Mouse (Mus musculus): ENCODE data around the gene Stk32b.

Gene Stk32b

DNA sequence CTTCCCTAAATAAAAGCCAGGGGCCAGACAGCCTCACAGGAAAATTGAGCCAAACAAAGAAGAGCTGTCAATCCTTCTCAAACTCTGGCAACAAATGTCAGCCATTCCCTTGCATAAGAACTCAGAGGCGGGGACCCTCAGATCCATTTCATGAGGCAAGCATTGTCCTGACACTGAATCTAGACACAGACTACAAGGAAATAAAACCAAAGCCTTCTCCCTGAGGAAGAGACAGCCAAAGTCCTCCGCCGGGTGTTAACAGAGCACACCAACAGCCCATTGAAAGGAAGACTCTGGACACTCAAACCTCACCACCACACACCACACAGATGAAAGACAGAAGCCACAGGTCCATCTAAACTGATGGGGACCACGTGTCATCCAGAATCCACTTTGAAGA, 57.8 kb downstream of the Stk32b start:
- no peak for DNase-seq

DNA sequence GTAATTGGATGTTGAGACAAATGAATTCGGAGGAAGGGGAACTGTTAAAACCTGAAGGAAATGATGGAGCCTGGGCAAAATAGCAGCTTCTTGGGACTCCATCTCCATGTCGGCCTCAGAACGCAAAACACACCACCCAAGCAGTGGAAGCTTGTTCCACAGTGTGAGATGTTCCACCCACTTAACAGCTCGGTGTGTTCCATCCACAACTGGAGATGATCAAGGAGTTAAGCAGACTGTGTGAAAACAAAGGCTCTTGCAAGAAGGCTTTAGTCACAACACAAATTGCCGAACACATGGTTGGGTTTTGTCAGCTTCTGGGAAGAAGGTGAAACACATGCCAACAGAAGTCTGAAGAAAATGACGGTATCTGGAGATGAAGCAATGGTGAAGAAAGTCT, 59.2 kb downstream of the Stk32b start:
- DNase-seq: no peak

DNA sequence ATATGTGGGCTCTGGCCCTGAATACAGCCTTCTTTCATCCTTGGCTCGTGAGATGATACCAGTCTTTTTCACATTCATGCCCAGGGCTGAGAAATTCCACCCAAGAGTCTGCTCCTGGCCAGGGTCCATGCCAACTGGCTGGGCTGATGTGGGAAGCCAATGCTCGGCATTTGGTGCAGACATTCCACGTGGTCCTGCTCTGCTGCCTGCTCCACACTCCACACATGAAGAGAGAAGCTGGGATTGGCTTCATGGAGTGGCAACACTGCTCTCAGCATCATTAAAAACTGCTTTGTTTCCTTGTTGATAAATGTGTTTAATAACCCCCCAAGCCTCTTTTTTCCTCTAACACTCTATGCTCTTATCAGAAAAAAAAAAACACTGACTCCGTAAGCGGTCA, 61.8 kb downstream of the Stk32b start:
- no peak for DNase-seq

- DNase-seq: no peak
Observed at GRCm38 (mm10) chr5:37650681-37651211, 66.2 kb downstream of the Stk32b start.

GRCm38 (mm10) chr5:37650089-37650601, 66.8 kb downstream of the Stk32b start:
- no peak for DNase-seq

GRCm38 (mm10) chr5:37644082-37644481, 72.9 kb downstream of the Stk32b start:
- no peak for DNase-seq

- DNase-seq: no peak
Observed at GRCm38 (mm10) chr5:37642486-37642885, 74.5 kb downstream of the Stk32b start.

DNA sequence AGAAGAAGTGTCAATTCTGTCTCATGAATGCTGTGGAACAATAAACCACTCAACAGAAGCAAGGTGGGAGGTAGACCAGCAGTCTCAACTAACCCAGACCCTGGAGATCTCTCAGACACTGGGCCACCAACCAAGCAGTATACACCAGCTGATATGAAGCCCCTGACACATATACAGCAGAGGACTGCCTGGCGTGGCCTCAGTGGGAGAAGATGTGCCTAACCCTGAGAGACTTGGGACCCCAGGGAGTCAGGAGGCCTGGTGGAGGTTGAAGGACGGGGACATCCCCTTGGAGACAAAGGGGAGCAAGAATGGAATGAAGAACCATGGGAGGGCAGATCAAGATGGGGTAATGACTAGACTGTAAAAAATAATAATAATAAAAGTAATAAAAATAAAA, 82.2 kb downstream of the Stk32b start:
- no peak for DNase-seq

DNA sequence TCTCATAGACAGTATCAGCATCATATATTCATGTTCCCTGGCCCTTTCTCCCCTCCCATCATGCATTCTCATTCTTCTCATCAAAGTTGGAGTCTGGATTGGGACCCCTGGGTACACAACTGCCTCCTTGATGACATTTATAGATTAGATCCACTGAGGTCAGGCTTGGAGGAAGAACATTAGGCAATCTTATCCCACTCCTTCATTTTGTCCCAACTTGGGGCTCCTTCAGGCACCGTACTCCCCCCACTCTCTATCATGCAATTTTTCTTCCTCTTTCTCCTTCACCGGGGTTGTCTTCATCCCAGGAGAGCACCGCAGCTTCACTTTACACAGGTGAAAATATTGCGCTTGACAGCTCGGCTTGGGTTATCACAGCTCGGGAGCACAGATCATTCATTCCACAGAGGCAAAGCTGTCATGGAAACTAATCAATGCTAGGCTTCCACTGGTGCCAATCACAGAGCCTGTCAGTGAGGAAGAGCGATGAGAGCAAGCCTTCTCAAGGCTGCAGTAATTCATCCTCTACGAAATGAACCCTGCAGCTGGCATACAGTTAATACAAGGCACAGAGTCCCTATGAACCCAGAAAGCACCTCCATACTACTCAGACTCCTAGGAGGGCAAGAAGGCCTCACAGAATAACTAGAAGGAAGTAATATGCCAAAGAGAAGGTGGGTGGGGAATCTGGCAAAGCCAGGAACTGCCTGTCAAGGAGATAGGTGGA, 89.4 kb downstream of the Stk32b start:
- DNase-seq: no peak

GRCm38 (mm10) chr5:37611874-37612273, 105.1 kb downstream of the Stk32b start:
- DNase-seq: no peak

DNA sequence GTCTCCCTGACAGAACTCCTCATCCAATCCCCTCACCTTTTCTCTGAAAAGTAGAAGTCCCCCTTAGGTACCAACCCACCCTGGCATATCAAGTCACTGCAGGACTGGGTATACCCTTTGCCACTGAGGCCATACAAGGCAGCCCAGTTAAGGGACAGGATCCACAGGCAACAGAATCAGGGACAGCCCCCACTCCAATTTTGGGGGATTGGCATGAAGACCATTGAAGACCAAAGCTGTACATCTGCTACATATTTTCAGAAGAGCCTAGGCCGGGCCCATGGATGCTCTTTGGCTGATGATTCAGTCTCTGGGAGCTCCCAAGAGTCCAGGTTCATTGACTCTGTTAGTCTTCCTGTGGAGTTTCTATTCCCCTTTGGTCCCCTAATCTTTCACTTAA, 117.4 kb downstream of the Stk32b start:
- no peak for DNase-seq

- DNase-seq: no peak
Observed at GRCm38 (mm10) chr5:37598271-37598670, 118.7 kb downstream of the Stk32b start.

DNA sequence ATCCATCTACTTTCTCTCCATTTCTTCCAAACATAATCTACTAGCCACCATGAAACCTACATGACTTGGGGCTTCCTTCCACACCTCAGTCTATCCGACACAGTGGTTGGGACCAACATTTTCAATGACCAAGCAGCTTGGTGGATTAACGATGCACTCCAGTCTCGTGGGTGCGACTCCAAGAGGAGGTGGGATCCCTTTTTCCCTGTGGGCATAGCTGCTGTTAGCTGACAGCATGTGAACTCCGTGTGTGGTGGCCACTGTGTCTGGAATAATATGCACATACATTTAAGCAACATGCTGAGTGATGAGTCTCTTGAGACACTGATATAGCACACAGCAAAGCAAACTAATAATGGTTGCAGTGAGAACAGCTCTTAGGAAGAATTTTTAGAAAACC, 124.6 kb downstream of the Stk32b start:
- DNase-seq: no peak

- DNase-seq: no peak
Observed at GRCm38 (mm10) chr5:37587861-37588260, 129.1 kb downstream of the Stk32b start.

DNA sequence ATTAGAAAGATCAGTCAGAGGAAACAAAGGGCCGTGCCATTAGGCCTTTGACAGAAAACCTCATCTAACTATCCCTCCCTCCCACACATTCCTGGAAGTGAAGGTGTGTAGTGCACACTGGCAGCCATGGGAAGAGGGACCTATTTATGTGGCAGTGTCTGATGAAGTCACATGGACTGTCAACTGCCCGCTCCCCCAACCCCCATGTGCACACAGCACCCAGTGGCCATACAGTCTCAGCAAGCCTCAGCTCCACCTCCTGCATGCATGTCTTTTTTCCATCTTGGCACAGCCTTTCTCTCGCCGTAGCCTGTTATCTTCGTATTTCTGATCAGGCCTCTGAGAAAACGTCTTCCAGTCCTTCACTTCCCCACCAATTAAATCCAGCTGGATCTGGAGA, 130.9 kb downstream of the Stk32b start:
- DNase-seq: no peak

DNA sequence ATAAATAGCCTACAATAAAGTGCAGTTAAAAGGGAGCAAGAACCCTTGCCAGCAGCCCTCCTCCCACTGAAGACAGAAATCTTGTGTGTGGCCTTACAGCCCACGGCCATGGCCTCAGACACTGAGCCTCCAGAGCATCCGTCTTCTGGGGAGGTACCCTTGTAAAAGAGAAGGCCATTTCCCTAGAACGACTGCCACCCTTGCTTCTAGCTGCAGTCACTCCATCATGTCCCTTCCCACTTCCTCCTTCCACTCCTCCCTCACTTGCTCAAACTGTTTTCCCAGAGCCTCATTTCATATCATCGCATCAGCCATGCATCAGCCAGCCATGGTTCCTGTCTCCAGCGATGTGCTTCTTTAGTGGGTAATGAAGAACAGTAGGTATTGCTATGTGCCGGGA, 141.5 kb downstream of the Stk32b start:
- DNase-seq: no peak

DNA sequence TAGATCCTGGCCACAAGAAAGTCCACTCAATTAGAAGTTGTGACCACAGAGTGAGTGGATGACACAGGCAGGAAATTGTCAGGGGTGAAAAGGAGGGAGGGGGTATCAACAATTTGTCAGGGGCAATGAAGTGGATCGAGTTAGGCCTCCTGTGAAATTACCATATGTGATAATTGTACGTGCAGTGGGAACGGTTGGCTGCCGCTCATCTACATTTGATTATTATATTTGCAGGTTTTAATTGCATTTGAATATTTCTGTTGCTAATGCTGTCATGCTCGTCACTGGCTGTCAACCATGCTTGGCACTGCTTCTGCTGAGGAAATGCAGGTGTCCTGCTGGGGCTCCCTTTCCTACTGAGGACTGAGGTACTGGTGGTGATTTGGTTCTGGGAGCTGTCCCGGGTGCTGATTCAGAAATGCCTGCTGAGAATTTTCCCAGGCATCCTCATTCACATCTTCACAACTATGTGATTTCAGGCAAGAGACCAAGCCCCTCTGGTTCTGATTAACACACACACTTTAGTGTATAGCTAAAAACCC, 159.6 kb downstream of the Stk32b start:
- DNase-seq: no peak

DNA sequence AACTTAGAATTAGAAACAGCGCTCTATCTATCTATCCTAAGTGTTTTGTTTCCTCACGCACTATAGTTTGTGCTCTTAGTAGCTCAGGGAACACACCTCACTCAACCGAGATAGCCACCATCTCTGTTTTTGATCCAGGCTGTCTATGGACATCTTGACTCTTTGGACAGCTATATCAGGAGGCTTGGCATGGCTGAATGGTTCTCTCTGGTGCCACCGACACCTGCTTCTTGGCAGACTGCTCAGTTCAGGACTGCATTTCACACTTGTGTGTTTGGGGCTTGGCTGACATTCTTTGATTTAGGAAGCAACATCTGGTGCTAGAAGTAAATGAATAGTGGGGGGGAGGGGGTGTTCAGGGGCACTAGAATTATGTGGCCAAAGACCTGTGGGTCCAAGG, 162.7 kb downstream of the Stk32b start:
- DNase-seq: no peak

GRCm38 (mm10) chr5:37551649-37552048, 165.3 kb downstream of the Stk32b start:
- no peak for DNase-seq

GRCm38 (mm10) chr5:37535726-37536293, 181.2 kb downstream of the Stk32b start:
- DNase-seq: no peak

- DNase-seq: no peak
Observed at GRCm38 (mm10) chr5:37535227-37535626, 181.7 kb downstream of the Stk32b start.

DNA sequence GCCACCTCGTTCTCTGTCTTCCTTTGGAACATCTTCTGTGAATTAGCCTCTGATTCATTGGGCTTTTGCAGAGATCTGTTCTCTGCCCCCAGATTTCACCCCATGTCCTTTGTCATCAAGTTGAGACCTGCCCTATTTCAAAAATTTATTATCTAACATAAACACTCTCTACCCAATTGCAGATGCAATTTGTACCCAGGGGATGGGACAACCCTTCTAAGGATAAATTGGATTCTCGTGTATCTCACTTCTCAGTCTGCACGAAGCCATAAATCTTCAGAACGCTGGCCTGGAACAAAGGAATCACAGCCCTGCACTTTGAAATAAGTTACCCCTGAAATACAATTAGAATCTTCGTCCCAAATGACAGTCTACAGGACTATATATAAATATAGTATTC, 191.6 kb downstream of the Stk32b start:
- DNase-seq: no peak

DNA sequence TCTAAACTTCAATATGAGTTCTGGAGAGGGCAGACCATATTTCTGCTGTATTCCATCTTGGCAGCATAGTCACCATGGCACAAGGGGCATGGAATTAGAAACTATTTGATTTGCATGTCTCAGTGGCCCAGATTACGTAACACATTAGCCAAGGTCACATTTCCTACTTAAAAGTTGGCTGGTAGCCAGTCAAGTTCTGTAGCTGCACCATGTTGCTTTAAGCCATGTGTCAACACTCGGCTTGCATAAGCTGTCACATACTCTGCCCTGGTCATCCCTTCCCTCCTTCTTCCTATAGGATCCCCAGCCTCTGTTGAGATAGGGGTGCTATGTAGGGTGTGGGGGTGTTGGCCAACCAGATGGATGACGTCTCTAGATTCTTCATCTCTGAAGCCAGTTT, 196.5 kb downstream of the Stk32b start:
- DNase-seq: no peak

GRCm38 (mm10) chr5:37512479-37512878, 204.5 kb downstream of the Stk32b start:
- DNase-seq: no peak
